Mouse (Mus musculus) lung, postnatal 4 days (tissue): ENCODE measurements around the gene Sapcd1.

ENCODE experiments used
- DNase-seq, 2 experiments: peaks; one replicate each; pipeline ENCODE4 v3.0.0; 2021

Gene Sapcd1

GRCm38 (mm10) chr17:35027277-35028068 is at the start of gene Sapcd1:
Gene Sapcd1 (minus strand): TSS chr17:35028016.
- DNase-seq, result peak in 1 of 2 experiments; percentile 52

- DNase-seq, result no peak
Observed at GRCm38 (mm10) chr17:35077285-35077684, 49.5 kb upstream of the Sapcd1 start.

- DNase-seq, result no peak
Observed at GRCm38 (mm10) chr17:35076507-35077176, 48.8 kb upstream of the Sapcd1 start, which contains the start of gene Ly6g6e. Gene Ly6g6e (plus strand): TSS chr17:35076902.

GRCm38 (mm10) chr17:35074097-35074496 is 46.3 kb upstream of the Sapcd1 start:
- DNase-seq, result no peak

GRCm38 (mm10) chr17:35071454-35071853 is 43.6 kb upstream of the Sapcd1 start:
- no peak for DNase-seq

- DNase-seq, result peak in 1 of 2 experiments; percentile 59
Observed at GRCm38 (mm10) chr17:35070556-35071229, 42.9 kb upstream of the Sapcd1 start.

GRCm38 (mm10) chr17:35068213-35068914 is 40.5 kb upstream of the Sapcd1 start:
- no peak for DNase-seq

- DNase-seq, result no peak
Observed at GRCm38 (mm10) chr17:35066084-35066483, 38.3 kb upstream of the Sapcd1 start, which contains the start of gene Mpig6b. Gene Mpig6b (minus strand): TSS chr17:35066184.

- peak; percentile 81 to 89 for DNase-seq
Observed at GRCm38 (mm10) chr17:35064951-35065947, 37.4 kb upstream of the Sapcd1 start, which contains the start of gene Ly6g6c. Gene Ly6g6c (plus strand): TSS chr17:35065388.

- no peak for DNase-seq
Observed at GRCm38 (mm10) chr17:35064378-35064877, 36.6 kb upstream of the Sapcd1 start.

GRCm38 (mm10) chr17:35063466-35063865 is 35.6 kb upstream of the Sapcd1 start:
- no peak for DNase-seq

- DNase-seq, result no peak
Observed at GRCm38 (mm10) chr17:35061299-35061698, 33.5 kb upstream of the Sapcd1 start.

- DNase-seq, result peak; percentile 56 to 61
Observed at GRCm38 (mm10) chr17:35060737-35061297, 33.0 kb upstream of the Sapcd1 start.

- DNase-seq, result no peak
Observed at GRCm38 (mm10) chr17:35060071-35060470, 32.3 kb upstream of the Sapcd1 start.

- peak; percentile 94 to 95 for DNase-seq
Observed at GRCm38 (mm10) chr17:35058911-35059892, 31.4 kb upstream of the Sapcd1 start, which contains the start of gene Ddah2. Gene Ddah2 (plus strand): TSS chr17:35059035.

- DNase-seq, result no peak
Observed at GRCm38 (mm10) chr17:35058316-35058715, 30.5 kb upstream of the Sapcd1 start.

- DNase-seq, result no peak
Observed at GRCm38 (mm10) chr17:35057090-35057489, 29.3 kb upstream of the Sapcd1 start.

- DNase-seq, result no peak
Observed at GRCm38 (mm10) chr17:35055691-35056495, 28.1 kb upstream of the Sapcd1 start.
